Mouse (Mus musculus): ENCODE measurements around the gene Daam2. TPM values are rescaled to one million over a fixed set of nuclear protein-coding genes. Genes with fewer than 3 reads are reported as not detected.

The Daam2 gene
- polyA plus RNA-seq (2014; fragmentation: Nextera tagmentation; extraction: Ambion mirVana) = 7.0 TPM in 2 replicates

GRCm38 (mm10) chr17:49563830-49564470, at the start of gene Daam2:
Gene Daam2 (minus strand): TSS chr17:49564343.
- 2% methylated on average over 38 of the region's 38 CpGs for WGBS
- peak within 1 kb of the TSS; percentile 78 for H3K9ac ChIP-seq (replicated peaks; ENCODE audit: low read length)
- H3K36me3 ChIP-seq (replicated peaks; ENCODE audit: control insufficient read depth, insufficient read depth, low read depth, low read length) = no peaks in the 10 kb centered on the region
- ATAC-seq (replicated peaks; ENCODE audit: insufficient number of reproducible peaks, low FRiP score, low TSS enrichment, low read depth) (peak; percentile 66), DNase-seq (ENCODE audit: low spot score) (peak; percentile 86)
- H3K4me3 ChIP-seq (ENCODE audit: low read depth, low read length) = peak within 1 kb of the TSS; percentile 54
- peak within 1 kb of the TSS; percentile 47 for H3K4me2 ChIP-seq (ENCODE audit: low read depth, low read length)
- H3K27me3 ChIP-seq (ENCODE audit: control insufficient read depth, insufficient read depth, low read length) = no peaks in the 10 kb centered on the region
- no peaks in the 10 kb centered on the region for H3K9me3 ChIP-seq (replicated peaks; ENCODE audit: control insufficient read depth, low read length)
- no peaks in the 10 kb centered on the region; the same call in 1 of the 2 replicates for H3K4me1 ChIP-seq (ENCODE audit: control insufficient read depth, insufficient read depth, low read length)
- peak within 1 kb of the TSS; percentile 77 for H3K27ac ChIP-seq (replicated peaks; ENCODE audit: low read depth, low read length)

DNA sequence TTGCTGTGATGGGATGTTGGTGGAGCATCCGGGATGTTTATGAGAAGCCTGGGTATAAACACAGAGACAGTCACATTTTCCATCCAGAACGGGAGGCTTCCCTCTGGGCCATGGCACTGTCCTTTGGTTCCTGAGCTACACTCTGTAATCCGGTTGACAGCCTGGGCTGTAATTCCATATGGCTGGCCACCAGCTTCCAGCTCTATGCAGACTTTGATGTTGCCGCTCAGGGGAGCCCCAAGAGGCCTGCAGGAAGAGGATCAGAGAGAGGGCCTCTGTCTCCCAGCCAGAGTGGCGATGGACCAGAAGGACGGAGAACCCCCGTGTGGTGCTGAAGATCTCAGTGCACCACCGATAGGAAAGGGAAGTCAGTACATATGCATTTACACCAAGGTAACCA, 46.2 kb upstream of the Daam2 start:
- no peak for DNase-seq (ENCODE audit: low spot score)
- no peak overlapping the region for H3K27ac ChIP-seq (replicated peaks; ENCODE audit: low read depth, low read length)
- no peak overlapping the region for H3K4me2 ChIP-seq (ENCODE audit: low read depth, low read length)
- no peaks in the 10 kb centered on the region for H3K4me1 ChIP-seq (ENCODE audit: control insufficient read depth, insufficient read depth, low read length)
- H3K27me3 ChIP-seq (ENCODE audit: control insufficient read depth, insufficient read depth, low read length) = no peaks in the 10 kb centered on the region
- no peaks in the 10 kb centered on the region for H3K9me3 ChIP-seq (replicated peaks; ENCODE audit: control insufficient read depth, low read length)
- H3K4me3 ChIP-seq (ENCODE audit: low read depth, low read length) = no peak overlapping the region
- WGBS = 50% methylated on average over 8 of the region's 8 CpGs
- H3K36me3 ChIP-seq (replicated peaks; ENCODE audit: control insufficient read depth, insufficient read depth, low read depth, low read length) = no peaks in the 10 kb centered on the region
- no peak for ATAC-seq (replicated peaks; ENCODE audit: insufficient number of reproducible peaks, low FRiP score, low TSS enrichment, low read depth)
- no peak overlapping the region for H3K9ac ChIP-seq (replicated peaks; ENCODE audit: low read length)

GRCm38 (mm10) chr17:49607351-49608027, 43.3 kb upstream of the Daam2 start:
- 43% methylated on average over 7 of the region's 7 CpGs for WGBS
- Histone ChIP-seq H3K27ac (replicated peaks; ENCODE audit: low read depth, low read length) (no peak overlapping the region), H3K4me1 (ENCODE audit: control insufficient read depth, insufficient read depth, low read length) (no peaks in the 10 kb centered on the region), H3K27me3 (ENCODE audit: control insufficient read depth, insufficient read depth, low read length) (no peaks in the 10 kb centered on the region), H3K4me3 (ENCODE audit: low read depth, low read length) (no peak overlapping the region), H3K9ac (replicated peaks; ENCODE audit: low read length) (no peak overlapping the region), H3K4me2 (ENCODE audit: low read depth, low read length) (no peak overlapping the region), H3K36me3 (replicated peaks; ENCODE audit: control insufficient read depth, insufficient read depth, low read depth, low read length) (no peaks in the 10 kb centered on the region), H3K9me3 (replicated peaks; ENCODE audit: control insufficient read depth, low read length) (no peaks in the 10 kb centered on the region)
- ATAC-seq (replicated peaks; ENCODE audit: insufficient number of reproducible peaks, low FRiP score, low TSS enrichment, low read depth) (no peak), DNase-seq (ENCODE audit: low spot score) (no peak)

GRCm38 (mm10) chr17:49605397-49605796, 41.3 kb upstream of the Daam2 start:
- Histone ChIP-seq H3K4me1 (ENCODE audit: control insufficient read depth, insufficient read depth, low read length) (no peaks in the 10 kb centered on the region), H3K36me3 (replicated peaks; ENCODE audit: control insufficient read depth, insufficient read depth, low read depth, low read length) (no peaks in the 10 kb centered on the region), H3K9ac (replicated peaks; ENCODE audit: low read length) (no peak overlapping the region), H3K27me3 (ENCODE audit: control insufficient read depth, insufficient read depth, low read length) (no peaks in the 10 kb centered on the region), H3K27ac (replicated peaks; ENCODE audit: low read depth, low read length) (no peak overlapping the region), H3K9me3 (replicated peaks; ENCODE audit: control insufficient read depth, low read length) (no peaks in the 10 kb centered on the region), H3K4me2 (ENCODE audit: low read depth, low read length) (no peak overlapping the region), H3K4me3 (ENCODE audit: low read depth, low read length) (no peak overlapping the region)
- WGBS = 70% methylated on average over 4 of the region's 4 CpGs
- DNase-seq (ENCODE audit: low spot score) = no peak
- ATAC-seq (replicated peaks; ENCODE audit: insufficient number of reproducible peaks, low FRiP score, low TSS enrichment, low read depth) = no peak

- no peaks in the 10 kb centered on the region for H3K36me3 ChIP-seq (replicated peaks; ENCODE audit: control insufficient read depth, insufficient read depth, low read depth, low read length)
- H3K4me2 ChIP-seq (ENCODE audit: low read depth, low read length) = no peak overlapping the region
- H3K9me3 ChIP-seq (replicated peaks; ENCODE audit: control insufficient read depth, low read length) = no peaks in the 10 kb centered on the region
- H3K4me3 ChIP-seq (ENCODE audit: low read depth, low read length) = no peak overlapping the region
- H3K27me3 ChIP-seq (ENCODE audit: control insufficient read depth, insufficient read depth, low read length) = no peaks in the 10 kb centered on the region
- no peaks in the 10 kb centered on the region for H3K4me1 ChIP-seq (ENCODE audit: control insufficient read depth, insufficient read depth, low read length)
- WGBS = 29% methylated on average over 8 of the region's 8 CpGs
- ATAC-seq (replicated peaks; ENCODE audit: insufficient number of reproducible peaks, low FRiP score, low TSS enrichment, low read depth) (no peak), DNase-seq (ENCODE audit: low spot score) (peak; percentile 30)
- H3K9ac ChIP-seq (replicated peaks; ENCODE audit: low read length) = no peak overlapping the region
- H3K27ac ChIP-seq (replicated peaks; ENCODE audit: low read depth, low read length) = no peak overlapping the region
These were observed 25.9 kb upstream of the Daam2 start for GRCm38 (mm10) chr17:49590051-49590450.

GRCm38 (mm10) chr17:49582471-49582870, 18.3 kb upstream of the Daam2 start:
- H3K36me3 ChIP-seq (replicated peaks; ENCODE audit: control insufficient read depth, insufficient read depth, low read depth, low read length) = no peaks in the 10 kb centered on the region
- 47% methylated on average over 11 of the region's 11 CpGs for WGBS
- DNase-seq (ENCODE audit: low spot score) (peak; percentile 66), ATAC-seq (replicated peaks; ENCODE audit: insufficient number of reproducible peaks, low FRiP score, low TSS enrichment, low read depth) (no peak; the same call in 1 of the 2 replicates)
- no peak overlapping the region for H3K4me2 ChIP-seq (ENCODE audit: low read depth, low read length)
- no peaks in the 10 kb centered on the region for H3K27me3 ChIP-seq (ENCODE audit: control insufficient read depth, insufficient read depth, low read length)
- H3K9me3 ChIP-seq (replicated peaks; ENCODE audit: control insufficient read depth, low read length) = no peaks in the 10 kb centered on the region
- H3K4me1 ChIP-seq (ENCODE audit: control insufficient read depth, insufficient read depth, low read length) = no peaks in the 10 kb centered on the region
- no peak overlapping the region for H3K4me3 ChIP-seq (ENCODE audit: low read depth, low read length)
- H3K9ac ChIP-seq (replicated peaks; ENCODE audit: low read length) = no peak overlapping the region
- H3K27ac ChIP-seq (replicated peaks; ENCODE audit: low read depth, low read length) = no peak overlapping the region

GRCm38 (mm10) chr17:49577321-49577720, 13.2 kb upstream of the Daam2 start:
- no peaks in the 10 kb centered on the region for H3K36me3 ChIP-seq (replicated peaks; ENCODE audit: control insufficient read depth, insufficient read depth, low read depth, low read length)
- no peak for ATAC-seq (replicated peaks; ENCODE audit: insufficient number of reproducible peaks, low FRiP score, low TSS enrichment, low read depth)
- no peak overlapping the region for H3K4me3 ChIP-seq (ENCODE audit: low read depth, low read length)
- no peaks in the 10 kb centered on the region for H3K9me3 ChIP-seq (replicated peaks; ENCODE audit: control insufficient read depth, low read length)
- H3K4me2 ChIP-seq (ENCODE audit: low read depth, low read length) = no peak overlapping the region
- WGBS = 89% methylated on average over 3 of the region's 3 CpGs
- no peaks in the 10 kb centered on the region for H3K4me1 ChIP-seq (ENCODE audit: control insufficient read depth, insufficient read depth, low read length)
- H3K27ac ChIP-seq (replicated peaks; ENCODE audit: low read depth, low read length) = no peak overlapping the region
- no peak overlapping the region for H3K9ac ChIP-seq (replicated peaks; ENCODE audit: low read length)
- no peak for DNase-seq (ENCODE audit: low spot score)
- H3K27me3 ChIP-seq (ENCODE audit: control insufficient read depth, insufficient read depth, low read length) = no peaks in the 10 kb centered on the region

GRCm38 (mm10) chr17:49568717-49569116, 4.6 kb upstream of the Daam2 start:
- WGBS = 68% methylated on average over 8 of the region's 8 CpGs
- no peak for ATAC-seq (replicated peaks; ENCODE audit: insufficient number of reproducible peaks, low FRiP score, low TSS enrichment, low read depth)
- Histone ChIP-seq H3K27ac (replicated peaks; ENCODE audit: low read depth, low read length) (no peak overlapping the region), H3K9me3 (replicated peaks; ENCODE audit: control insufficient read depth, low read length) (no peaks in the 10 kb centered on the region), H3K27me3 (ENCODE audit: control insufficient read depth, insufficient read depth, low read length) (no peaks in the 10 kb centered on the region), H3K4me2 (ENCODE audit: low read depth, low read length) (no peak overlapping the region), H3K9ac (replicated peaks; ENCODE audit: low read length) (no peak overlapping the region), H3K4me3 (ENCODE audit: low read depth, low read length) (no peak overlapping the region), H3K4me1 (ENCODE audit: control insufficient read depth, insufficient read depth, low read length) (no peaks in the 10 kb centered on the region; the same call in 1 of the 2 replicates), H3K36me3 (replicated peaks; ENCODE audit: control insufficient read depth, insufficient read depth, low read depth, low read length) (no peaks in the 10 kb centered on the region)
- DNase-seq (ENCODE audit: low spot score) = no peak

Measured in embryonic facial prominence, embryonic 11.5 days (tissue).